Mouse (Mus musculus): ENCODE data around the gene Adh1. TPM values are rescaled to one million over a fixed set of nuclear protein-coding genes. Genes with fewer than 3 reads are reported as not detected.

The Adh1 gene
- total RNA-seq, 2 experiments from 2014 or later = 46.4 to 90.8 TPM

DNA sequence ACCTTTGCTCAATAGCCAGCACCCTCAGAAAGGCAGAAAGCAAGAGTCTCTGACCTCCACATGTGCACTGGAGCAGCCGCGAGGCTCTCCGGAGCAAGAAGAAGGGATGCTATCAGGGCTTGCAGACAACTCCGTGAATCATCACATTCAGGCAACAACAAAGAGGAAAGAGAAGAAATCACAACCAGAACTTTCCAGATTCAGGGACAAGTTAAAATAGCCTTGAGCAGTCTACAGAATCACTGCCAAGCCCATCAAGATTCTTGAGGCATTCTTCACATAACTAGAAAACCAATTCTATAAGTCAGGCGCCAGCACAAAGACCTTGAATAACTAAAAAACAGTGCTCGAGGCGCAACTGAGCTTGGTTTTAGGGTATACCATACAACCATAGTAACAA is 12.3 kb downstream of the Adh1 start:
- intact Hi-C loops (cut with DNase I; ENCODE audit: low total_unique reads) = no loop called here
- DNase-seq = no peak

DNA sequence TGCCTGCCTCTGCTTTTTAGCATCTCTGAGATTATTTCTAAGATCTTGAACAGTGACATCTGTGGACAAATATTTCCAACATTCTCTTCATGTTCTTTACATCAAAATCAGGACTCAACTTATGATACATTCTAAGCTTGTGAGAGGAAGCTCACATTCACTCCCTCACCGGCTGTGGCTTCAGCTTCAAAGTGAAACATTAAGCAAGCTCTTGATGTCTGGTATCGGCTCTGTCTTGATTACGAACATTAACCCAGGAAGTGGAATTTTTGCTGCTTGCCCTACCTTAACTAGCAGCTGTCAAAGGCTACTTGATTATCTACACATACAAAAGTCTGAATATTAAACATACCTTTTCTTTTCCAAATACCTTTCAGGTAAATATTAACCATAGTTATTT is 14.3 kb downstream of the Adh1 start:
- no peak for DNase-seq
- intact Hi-C loops (cut with DNase I; ENCODE audit: low total_unique reads) = no loop called here

DNA sequence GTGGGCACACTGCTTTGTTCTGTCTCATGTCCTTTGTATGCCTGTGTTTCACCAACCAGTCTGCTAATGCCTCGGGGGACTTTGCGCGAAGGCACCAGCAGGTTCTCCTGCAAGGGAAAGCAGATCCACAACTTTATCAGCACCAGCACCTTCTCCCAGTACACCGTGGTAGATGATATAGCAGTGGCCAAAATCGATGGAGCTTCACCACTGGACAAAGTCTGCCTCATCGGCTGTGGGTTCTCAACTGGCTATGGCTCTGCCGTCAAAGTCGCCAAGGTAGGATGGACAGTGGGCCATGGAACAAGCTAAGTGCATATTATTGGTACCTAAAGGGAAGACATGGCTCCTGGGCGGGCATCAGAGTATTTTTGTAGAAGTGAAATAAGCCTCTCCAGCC is 21.8 kb downstream of the Adh1 start:
- DNase-seq = no peak
- intact Hi-C loops (cut with DNase I; ENCODE audit: low total_unique reads) = no loop called here

DNA sequence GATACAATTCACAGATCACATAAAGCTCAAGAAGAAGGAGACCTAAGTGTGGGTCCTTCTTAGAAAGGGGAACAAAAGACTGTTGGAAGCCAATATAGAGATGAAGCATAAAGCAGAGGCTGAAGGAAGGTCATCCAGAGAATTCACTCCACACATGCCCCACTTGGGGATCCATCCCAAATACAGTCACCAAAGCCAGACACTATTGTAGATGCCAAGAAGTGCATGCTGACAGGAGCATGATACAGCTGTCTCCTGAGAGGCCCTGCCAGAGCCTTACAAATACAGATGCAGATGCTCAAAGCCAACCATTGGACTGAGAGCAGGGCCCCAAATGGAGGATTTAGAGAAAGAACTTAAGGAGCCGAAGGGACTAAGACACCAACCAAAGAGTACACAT is 23.0 kb downstream of the Adh1 start:
- no peak for DNase-seq

DNA sequence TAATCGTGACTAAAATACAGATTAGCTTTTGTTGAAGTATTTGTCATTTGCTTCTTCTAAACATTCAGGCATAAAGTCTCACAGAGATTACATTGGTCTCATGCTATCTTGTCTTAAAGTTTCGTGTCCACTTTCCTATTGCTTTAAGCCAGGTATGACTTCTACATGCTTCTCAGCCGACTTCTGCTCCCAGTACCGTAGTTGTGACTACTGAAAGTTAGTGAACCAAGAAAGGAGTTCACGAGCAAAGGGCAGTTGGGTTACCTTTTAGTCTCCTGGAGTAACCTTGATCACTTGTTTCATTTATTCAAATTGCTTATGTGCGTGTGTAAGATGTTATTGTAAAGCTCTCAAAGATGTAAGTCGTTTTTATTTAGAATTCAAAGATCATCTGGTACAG is 25.2 kb downstream of the Adh1 start:
- intact Hi-C loops (cut with DNase I; ENCODE audit: low total_unique reads) = no loop called here
- no peak for DNase-seq

More for the DNA sequence above, 23.0 kb downstream of the Adh1 start:
- intact Hi-C loops (cut with DNase I; ENCODE audit: low total_unique reads) = no loop called here

DNA sequence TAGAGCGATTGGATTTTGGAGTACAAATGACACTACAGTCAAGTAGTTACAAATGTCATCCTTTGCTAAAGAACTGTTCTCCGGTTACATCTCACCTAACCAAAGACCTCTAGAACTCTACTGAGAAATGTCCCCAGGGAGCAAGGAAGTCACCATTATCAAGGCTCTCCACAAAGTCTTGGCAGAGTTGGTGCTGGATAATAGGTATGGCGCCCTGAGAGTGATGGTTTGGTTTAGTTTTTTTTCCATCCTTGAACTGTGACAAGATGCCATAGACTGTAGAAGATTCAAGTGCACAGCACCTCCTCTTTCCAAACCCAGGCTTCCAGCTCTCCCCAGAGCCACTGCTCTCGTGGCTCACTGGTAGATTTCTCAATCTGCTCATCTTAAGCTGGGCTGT is 26.9 kb downstream of the Adh1 start:
- intact Hi-C loops (cut with DNase I; ENCODE audit: low total_unique reads) = no loop called here
- no peak for DNase-seq

DNA sequence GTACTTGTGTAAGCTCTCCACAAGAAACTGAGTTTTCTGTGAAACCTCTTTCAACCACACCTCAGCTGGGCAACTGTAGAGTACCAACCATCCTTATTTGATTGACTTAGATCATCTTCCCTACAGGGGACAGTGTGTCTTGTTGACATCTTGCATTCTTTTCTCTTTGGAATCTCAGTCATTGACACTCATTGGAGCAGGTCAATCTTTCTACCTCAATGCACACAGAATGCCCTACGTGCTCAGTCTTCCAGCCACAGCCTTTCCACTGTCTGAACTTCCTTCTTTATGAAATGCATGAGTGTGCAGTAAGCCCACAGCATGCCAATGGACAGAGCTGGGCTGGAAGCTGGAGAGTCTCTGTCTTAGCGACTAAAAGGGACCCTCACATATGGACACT is 29.9 kb downstream of the Adh1 start:
- intact Hi-C loops (cut with DNase I; ENCODE audit: low total_unique reads) = no loop called here
- DNase-seq = no peak

DNA sequence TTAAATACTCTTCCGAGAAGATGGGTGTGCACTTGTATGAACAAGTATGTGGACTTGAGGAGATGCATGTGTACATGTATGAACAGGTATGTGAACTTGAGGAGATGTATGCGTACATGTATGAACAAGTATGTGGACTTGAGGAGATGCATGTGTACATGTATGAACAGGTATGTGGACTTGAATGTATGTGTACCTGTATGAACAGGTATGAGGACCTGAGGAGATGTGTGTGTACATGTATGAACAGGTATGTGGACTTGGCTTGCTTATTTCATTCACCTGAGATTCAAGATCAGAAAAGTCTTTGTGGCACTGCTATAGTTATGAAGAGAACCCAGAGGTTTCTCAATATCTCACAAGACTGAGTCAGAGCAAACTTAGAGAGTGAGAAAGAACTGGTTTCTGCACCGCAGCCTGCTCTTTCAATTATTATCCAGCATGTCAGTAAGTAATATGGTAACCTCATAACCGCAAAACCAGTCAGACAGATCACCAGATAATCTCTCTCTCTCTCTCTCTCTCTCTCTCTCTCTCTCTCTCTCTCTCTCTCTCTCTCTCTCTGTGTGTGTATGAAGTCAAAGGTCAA is 30.8 kb downstream of the Adh1 start:
- no peak for DNase-seq
- intact Hi-C loops (cut with DNase I; ENCODE audit: low total_unique reads) = no loop called here

DNA sequence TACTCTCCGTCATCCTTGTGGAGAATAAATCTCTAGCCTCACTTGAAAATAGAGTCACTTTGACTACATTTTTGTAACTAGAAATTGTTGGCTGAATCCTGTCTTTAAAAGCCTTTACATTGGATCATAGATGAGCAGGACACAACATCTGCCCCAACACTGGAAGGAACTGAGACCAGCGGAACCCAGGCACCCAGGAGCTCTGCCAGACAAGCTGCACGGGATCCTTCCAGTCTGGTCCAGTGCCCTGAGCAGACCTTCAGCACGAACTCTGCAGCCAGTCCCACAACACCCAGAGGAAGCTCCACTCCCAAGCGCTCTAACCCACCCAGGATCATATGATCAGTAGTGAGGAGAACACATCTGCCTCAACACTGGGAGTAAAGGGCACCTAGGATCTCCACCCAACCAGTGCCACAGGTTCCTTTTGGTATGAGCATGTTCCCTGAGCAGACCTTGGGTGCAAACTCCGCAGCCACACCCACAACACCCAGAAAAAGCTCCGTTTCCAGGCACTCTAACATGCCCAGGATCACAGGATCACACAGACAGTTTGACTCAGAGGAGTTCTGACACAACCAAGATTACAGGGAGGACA is 32.6 kb downstream of the Adh1 start:
- intact Hi-C loops (cut with DNase I; ENCODE audit: low total_unique reads) = no loop called here
- DNase-seq = no peak

DNA sequence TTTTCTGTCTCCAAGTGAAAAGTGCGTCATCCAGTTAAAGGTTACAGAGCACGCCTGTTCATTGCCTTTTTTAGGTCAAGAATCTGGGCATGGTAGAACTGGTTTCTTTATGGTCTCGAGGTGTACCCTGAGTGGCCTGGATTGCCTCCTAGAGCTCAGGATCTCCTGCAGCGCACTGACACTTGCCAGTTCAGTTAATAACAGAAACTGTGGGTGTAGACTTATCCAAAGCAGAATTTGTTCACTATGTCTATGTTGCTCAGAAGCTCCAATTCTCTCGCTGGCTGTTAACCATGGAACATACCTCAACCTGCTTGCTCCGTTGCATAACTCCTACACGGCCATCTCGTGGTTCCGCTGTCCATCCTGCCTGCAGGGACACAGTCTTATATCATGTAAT is 39.3 kb downstream of the Adh1 start:
- no peak for DNase-seq
- intact Hi-C loops (cut with DNase I; ENCODE audit: low total_unique reads) = no loop called here

DNA sequence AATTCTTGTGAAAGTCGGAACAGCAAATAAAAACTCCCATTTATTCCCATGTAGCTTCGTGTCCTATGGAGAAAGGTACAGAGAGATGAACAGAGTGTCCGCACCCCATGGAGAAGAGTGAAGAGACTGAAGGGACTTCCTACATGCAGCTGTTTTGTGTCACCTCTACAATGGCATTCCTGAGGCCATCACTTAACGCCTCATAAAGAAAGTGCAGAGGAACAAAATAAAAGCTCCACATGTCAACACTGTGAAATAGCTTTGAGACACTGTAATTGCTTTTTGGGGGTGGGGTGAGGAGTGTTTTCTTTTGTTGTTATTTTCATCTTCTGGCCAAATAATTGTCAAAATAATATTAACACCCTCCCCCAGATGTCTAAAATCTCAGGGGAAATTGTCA is 41.9 kb downstream of the Adh1 start:
- no peak for DNase-seq
- intact Hi-C loops (cut with DNase I; ENCODE audit: low total_unique reads) = no loop called here

DNA sequence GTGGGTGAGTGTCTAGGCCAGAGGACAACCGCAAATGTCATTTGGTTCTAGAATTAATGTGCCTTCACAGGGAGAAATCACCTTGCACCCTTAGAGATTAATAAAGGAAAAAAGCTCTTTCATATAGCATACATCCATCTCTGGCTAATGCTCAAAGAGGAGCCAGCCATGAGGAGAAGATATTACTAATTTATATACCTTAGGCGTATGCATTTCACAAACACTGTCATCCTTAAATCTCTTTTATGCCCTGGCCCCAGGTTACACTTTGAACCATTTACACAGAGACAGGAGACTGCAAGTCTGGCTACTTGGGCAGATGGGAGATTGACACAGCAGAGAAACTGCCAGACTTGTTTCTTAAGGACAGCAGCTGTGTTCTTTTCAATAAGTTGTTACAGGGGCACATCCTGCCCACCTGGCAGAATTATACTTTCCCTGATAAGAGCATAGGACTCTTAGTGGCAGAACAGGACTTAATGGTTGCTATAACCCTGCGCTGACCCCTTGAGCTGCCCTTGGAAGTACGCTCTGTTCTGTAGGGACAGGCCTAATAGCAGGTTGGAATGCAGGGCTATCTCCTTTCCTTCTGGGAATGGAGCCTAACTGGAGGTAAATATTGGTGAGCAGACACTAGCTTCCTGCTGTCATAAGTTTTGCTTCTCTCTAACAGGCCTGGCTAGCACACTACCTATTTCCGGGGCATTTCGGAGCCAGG is 43.1 kb downstream of the Adh1 start:
- DNase-seq = no peak
- intact Hi-C loops (cut with DNase I; ENCODE audit: low total_unique reads) = no loop called here

DNA sequence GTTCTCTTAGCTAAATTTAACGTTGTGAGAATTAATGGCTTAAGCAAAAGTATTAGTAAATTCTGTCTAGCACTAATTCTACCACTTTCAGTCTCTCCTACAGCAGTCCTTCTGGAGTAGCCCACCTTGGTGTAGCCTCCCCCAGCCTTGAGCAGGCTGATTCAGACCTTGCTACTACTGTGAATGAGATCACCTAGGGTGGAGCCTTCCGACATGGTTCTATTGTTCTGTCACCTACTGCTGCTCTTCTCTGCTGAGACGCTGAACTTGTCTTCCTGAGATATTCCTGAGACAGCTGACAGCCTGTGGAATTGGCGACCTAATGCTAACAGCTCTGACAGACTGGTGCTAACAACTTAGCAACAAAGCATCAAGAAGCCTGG is 43.7 kb downstream of the Adh1 start:
- DNase-seq = no peak
- intact Hi-C loops (cut with DNase I; ENCODE audit: low total_unique reads) = no loop called here

DNA sequence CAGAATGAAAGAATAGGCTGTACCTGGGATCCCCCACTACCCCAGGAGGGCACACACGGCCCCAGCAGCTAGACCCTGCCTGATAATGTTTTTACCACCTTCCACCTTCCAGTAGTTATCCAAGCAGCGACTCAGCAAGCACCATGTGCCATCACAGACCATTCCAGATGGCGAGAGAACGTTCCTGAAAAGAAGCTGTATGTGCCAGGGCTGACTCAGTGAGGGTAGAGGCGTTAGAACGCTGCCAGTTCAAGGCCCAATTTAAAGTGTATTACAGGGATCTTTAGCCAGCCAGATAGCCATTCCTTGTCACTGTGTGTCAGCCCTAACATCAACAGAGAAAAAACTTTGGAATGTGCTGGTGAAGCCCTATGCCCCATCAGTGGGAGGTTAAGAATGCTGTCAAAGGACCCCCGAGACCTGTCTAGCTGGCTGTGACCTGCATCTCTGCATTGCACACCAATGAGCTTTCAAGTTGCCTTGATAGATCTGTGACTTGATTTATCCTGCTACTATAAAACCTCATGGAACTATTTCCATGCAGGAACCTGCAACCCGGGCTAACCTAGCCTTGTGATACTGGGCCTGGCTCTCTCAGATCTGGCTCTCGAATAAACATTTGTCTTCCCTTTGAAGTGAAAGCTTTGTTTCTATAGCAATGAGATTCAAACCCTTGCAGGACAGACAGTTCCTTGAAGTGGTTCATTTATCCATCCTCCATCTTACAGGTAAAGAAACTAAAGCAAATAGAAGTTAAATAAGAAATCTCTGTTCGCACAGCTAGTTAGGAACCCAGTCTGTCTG is 44.9 kb downstream of the Adh1 start:
- intact Hi-C loops (cut with DNase I; ENCODE audit: low total_unique reads) = no loop called here
- DNase-seq = no peak

DNA sequence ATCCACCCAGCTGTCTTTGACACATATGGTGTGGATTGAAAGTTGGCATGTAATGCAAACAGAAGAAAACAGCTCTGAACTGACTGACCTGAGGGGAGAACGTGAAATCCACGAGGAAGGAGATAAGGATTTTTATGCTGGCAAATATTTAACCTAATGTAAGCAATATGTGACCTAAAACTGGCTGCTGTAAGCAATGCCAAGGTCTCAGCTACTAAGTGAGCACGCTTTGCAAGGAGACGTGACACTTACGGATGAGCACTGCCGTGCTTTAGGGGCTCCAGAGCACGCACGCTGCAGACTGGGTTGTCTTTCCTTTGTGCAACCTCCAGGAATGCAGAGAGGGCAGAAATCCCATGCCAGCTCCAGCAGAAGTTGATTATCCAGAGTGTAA is 45.5 kb downstream of the Adh1 start:
- no peak for DNase-seq
- intact Hi-C loops (cut with DNase I; ENCODE audit: low total_unique reads) = no loop called here

DNA sequence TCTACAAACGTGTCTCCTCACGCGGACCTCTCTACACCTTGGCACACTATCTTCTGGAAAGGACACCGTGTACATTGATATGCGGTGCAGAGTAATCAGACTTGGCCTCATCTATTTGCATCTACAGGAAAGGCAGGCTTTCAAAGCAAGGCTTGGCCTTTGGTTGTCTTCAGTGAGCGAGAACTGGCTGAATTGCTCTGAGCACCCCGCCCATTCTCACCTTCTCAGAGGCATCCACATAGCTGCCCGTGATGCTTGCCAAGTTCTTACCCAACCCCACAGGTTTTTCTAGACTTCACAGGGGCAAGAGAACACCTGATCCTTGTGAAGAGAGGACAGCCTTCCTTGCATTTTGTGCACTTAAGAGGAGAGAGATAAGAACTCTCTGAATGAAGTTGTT is 49.1 kb downstream of the Adh1 start:
- DNase-seq = no peak
- intact Hi-C loops (cut with DNase I; ENCODE audit: low total_unique reads) = no loop called here

DNA sequence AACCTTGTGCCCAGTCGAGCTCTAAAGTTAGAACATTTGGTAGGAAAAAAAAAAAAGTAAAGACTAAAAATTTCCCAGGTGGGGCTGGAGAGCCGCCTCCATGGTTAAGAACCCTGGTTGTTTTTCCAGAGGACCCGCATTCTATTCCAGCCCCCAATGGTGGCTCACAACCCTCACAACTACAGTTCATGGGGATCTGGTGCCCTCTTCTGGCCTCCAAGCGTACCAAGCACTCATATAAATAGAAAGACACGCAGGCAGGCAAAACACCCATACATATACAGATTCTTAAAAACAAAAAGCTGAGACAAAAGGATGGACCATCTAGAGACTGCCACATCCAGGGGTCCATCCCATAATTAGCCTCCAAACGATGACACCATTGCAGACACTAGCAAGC is 50.2 kb downstream of the Adh1 start:
- intact Hi-C loops (cut with DNase I; ENCODE audit: low total_unique reads) = no loop called here

DNA sequence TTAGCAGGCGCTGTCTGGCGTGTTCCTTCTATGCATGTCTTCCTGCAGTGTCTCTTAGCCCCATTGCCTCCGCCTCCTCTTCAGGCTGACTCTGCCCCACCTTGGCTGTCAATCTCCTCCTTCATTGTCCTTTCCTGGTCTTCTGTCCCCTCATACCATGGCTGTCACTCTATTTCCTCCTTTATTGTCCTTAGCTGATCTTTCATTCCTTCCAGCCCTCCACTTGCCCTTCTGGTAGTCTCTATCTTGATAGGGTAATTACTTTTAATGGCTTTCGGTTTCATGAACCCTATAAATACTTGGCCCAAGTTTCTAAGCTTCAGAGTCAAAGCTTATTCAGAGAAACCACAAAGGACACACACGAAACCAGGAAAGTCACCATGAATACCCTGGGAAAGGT is 52.2 kb downstream of the Adh1 start, which contains the start of gene Adh6a:
Adh6a (plus strand) TSS at position 322 of the 400 bp plus-strand sequence.
- intact Hi-C loops (cut with DNase I; ENCODE audit: low total_unique reads) = no loop called here
- DNase-seq = no peak

More for the DNA sequence above, 50.2 kb downstream of the Adh1 start:
- no peak for DNase-seq

DNA sequence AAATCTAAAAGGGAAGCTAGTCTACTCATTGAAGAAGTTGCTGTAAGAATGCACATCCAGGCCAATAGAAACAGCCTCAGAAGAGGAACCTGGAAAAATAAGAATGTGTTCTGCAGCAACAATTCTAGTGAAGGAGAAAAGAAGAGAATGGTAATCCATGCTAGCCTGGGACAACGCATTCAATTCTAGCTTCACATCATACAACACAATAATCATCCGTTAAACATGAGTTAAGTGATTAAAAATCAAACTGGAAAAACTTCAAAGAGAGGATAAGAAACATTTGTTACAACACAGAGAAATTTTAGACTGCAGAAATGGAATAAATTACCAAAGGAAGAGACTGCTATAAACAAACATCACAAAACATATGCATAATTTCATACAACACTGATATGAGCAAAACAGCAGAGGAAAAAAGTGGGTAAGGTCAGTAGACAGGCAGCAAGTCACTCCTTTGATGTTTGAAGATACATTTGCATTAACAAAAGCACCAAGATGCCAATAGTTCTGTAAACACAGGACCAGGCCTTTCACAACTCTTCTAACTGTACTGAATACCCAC is 56.2 kb downstream of the Adh1 start:
- intact Hi-C loops (cut with DNase I; ENCODE audit: low total_unique reads) = no loop called here

DNA sequence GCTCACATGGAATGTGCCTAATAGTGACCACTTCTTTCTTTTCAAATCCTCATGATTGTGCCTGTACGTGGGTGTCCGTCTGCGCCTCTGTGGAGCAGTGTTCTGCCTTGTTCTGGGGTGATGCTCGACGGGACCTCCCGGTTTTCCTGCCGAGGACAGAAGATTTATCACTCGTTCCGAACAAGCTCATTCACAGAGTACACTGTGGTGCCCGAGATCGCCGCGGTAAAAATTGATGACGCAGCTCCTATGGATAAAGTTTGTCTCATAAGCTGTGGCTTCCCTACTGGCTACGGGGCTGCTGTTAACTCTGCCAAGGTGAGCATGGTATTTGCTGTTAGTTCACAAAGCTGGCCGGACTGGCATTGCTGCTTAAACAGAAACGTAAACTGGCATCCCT is 64.2 kb downstream of the Adh1 start:
- intact Hi-C loops (cut with DNase I; ENCODE audit: low total_unique reads) = no loop called here
- DNase-seq = no peak

More for the DNA sequence above, 56.2 kb downstream of the Adh1 start:
- DNase-seq = no peak

All from gastrocnemius, postnatal 14 days (tissue).